Comparison of ENCODE assay signal across 8 mouse cellular contexts in genomic region chr12:110454223-110454622, GRCm38 (mm10). TPM values are rescaled to one million over a fixed set of nuclear protein-coding genes. Genes with fewer than 3 reads are reported as not detected.
DNase-seq lines count a peak whose midpoint lies in the region; ATAC-seq and TF ChIP-seq lines count a peak whose summit lies in the region.
"Had no signal": no experiment of that assay in that cellular context is flagged by ENCODE, and none has a peak within 500 bp of the region (broad histone marks: within the 10 kb centered on the region; RNA-seq: fewer than 3 reads in every experiment).

No protein-coding gene starts in this region.

- no peak overlapping the region for H3K4me3 ChIP-seq in G1E (ENCODE audit: low read depth, low read length)
- H3K4me3 ChIP-seq in embryonic fibroblast, embryonic 13.5 days (ENCODE audit: insufficient read depth, low read length) = no peak overlapping the region
- H3K4me3 ChIP-seq: limb, embryonic 12.5 days had no signal

- ATAC-seq in G1E (ENCODE audit: extremely low read depth, insufficient number of reproducible peaks, low FRiP score, poor library complexity, severe bottlenecking) = peak; percentile 66

- H3K36me3 ChIP-seq in G1E (replicated peaks) = peaks cover 16% of the 10 kb centered on the region

- DNase-seq in G1E (ENCODE audit: low spot score) = peak; percentile 55
- peak; percentile 88 for DNase-seq in adrenal gland, postnatal 14 days
- peak; percentile 79 to 80 for DNase-seq in heart, postnatal 36 days
- peak; percentile 79 to 80 for DNase-seq in layer of hippocampus, postnatal 10 days (ENCODE audit: low spot score in 2 of 2)
- peak; percentile 72 to 83 for DNase-seq in lung, postnatal 4 days
- peak; percentile 51 for DNase-seq in spleen, adult 12 weeks (ENCODE audit: low spot score)

- no peak overlapping the region for H3K27ac ChIP-seq in embryonic fibroblast, embryonic 13.5 days (ENCODE audit: insufficient read depth, low read length)
- H3K27ac ChIP-seq: limb, embryonic 12.5 days had no signal

- TF ChIP-seq CTCF in G1E (IDR thresholded peaks at IDR 0.05; ENCODE audit: low read depth, low read length) = peak; percentile 67
- peak; percentile 19; the same call in 1 of the 2 replicates for TF ChIP-seq CTCF in embryonic fibroblast, embryonic 13.5 days (IDR thresholded peaks at IDR 0.05; ENCODE audit: borderline replicate concordance, insufficient read depth, low read length)

- peaks cover 4% of the 10 kb centered on the region; the same call in 1 of the 2 replicates for H3K4me1 ChIP-seq in G1E (ENCODE audit: insufficient read depth, low read depth, low read length)
- no peaks in the 10 kb centered on the region for H3K4me1 ChIP-seq in embryonic fibroblast, embryonic 13.5 days (ENCODE audit: control insufficient read depth, insufficient read depth, low read length)
- H3K4me1 ChIP-seq: limb, embryonic 12.5 days had no signal

- H3K9me3 ChIP-seq in G1E (replicated peaks) = no peaks in the 10 kb centered on the region
- H3K9me3 ChIP-seq: limb, embryonic 12.5 days had no signal

- intact Hi-C loops in heart, postnatal 36 days (cut with DNase I) = loop anchor here (1.0 to 5.0 kb wide), 4 partner anchors 87 to 248 kb away; partner anchors contain the start of gene Hsp90aa1

- no peak for TF ChIP-seq POLR2A in embryonic fibroblast, embryonic 13.5 days (IDR thresholded peaks at IDR 0.05; ENCODE audit: low read depth, low read length)

- peaks cover 14% of the 10 kb centered on the region; the same call in 1 of the 2 replicates for H3K27me3 ChIP-seq in G1E (ENCODE audit: insufficient read depth, low read length)
- H3K27me3 ChIP-seq: limb, embryonic 12.5 days had no signal

RNA-seq across cellular contexts. Expression of gene Ppp2r5c, which starts 7.3 kb away (rescaled TPM):
- total RNA-seq in G1E (2014; fragmentation: Nextera tagmentation) (174 and 192 TPM in 2 replicates), G1E (2017) (262 and 282 TPM in 2 replicates)
- polyA plus RNA-seq in G1E (2012) = 24.6 and 30.6 TPM in 2 replicates
- 102 and 107 TPM in 2 replicates for total RNA-seq in adrenal gland, postnatal 14 days (2021)
- 165 and 171 TPM in 2 replicates for polyA plus RNA-seq in embryonic fibroblast, embryonic 13.5 days (2011; ENCODE audit: insufficient read length, low read depth, missing spikeins)
- 10 to 100 TPM; 94.4 to 96.6 TPM for total RNA-seq in heart, postnatal 36 days (2021)
- 100 to 1,000 TPM; 247 to 251 TPM for total RNA-seq in layer of hippocampus, postnatal 10 days (2021)
